ENCODE assay signal across 8 mouse cellular contexts in the genomic region with DNA sequence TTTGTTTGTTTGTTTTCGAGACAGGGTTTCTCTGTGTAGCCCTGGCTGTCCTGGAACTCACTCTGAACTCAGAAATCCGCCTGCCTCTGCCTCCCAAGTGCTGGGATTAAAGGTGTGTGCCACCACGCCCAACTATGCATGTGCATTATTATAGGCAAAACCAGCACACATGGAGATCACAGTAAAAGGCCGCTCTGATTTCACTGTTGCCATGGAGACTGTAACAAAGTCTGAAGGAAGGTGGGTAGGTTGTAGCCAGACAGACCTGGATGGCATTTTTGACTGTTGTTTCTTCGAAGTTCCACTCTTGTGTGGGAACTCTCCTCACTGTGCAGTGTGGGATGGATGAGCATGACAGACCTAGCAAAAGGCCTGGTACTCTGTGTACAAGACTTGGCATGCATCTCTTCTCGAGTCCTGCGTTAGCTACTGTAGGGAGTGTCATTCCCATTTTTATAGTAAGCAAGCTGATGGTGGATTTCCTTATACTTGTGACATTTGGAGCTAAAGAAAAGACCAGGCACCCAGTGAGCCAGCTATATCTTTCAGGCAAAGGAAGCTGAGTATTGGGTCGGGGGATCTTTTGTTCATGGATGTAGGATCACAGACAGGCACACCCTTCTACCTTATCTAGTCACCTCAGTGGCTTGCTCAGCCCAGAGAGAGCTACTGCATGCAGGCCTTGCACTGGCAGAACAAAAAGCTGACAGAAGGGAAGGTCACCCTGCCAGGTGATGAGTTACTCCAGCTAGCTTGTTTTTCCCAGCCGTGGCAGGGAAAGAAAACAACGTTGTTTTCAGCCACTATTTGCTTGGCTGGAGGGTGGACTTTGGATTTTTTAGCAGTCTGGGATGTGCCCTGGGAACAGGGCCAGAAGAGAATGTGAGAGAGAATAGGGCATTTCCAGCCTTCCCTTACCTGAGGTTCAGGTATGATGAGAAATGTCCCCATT. TPM values are rescaled to one million over a fixed set of nuclear protein-coding genes. Genes with fewer than 3 reads are reported as not detected.
A peak's percentile ranks its signal among the peaks of the same experiment; 100 is the strongest.
DNase-seq lines count a peak whose midpoint lies in the region; ATAC-seq and TF ChIP-seq lines count a peak whose summit lies in the region.

No protein-coding gene starts in this region.

- WGBS in heart, embryonic 10.5 days = 78% methylated on average over 10 of the region's 10 CpGs
- 75% methylated on average over 10 of the region's 10 CpGs for WGBS in hindbrain, embryonic 11.5 days
- 73% methylated on average over 10 of the region's 10 CpGs for WGBS in liver, embryonic 11.5 days

- peak overlapping the region; percentile 98 for H3K27ac ChIP-seq in heart, embryonic 10.5 days
- H3K27ac ChIP-seq in MEL (ENCODE audit: control insufficient read depth, low read depth, low read length) = no peak overlapping the region
- peak overlapping the region; percentile 95; the same call in 1 of the 2 replicates for H3K27ac ChIP-seq in hindbrain, embryonic 11.5 days (ENCODE audit: low read depth, low read length)
- H3K27ac ChIP-seq in liver, embryonic 11.5 days (ENCODE audit: low read depth, low read length) = peak overlapping the region; percentile 91

- ATAC-seq in hindbrain, embryonic 11.5 days (ENCODE audit: low FRiP score) = no peak
- no peak for ATAC-seq in liver, embryonic 11.5 days (replicated peaks; ENCODE audit: low FRiP score)

- no peak for DNase-seq in heart, embryonic 10.5 days (ENCODE audit: low spot score)
- DNase-seq in heart, adult 9 months (ENCODE audit: low spot score in 2 of 2) = no peak
- DNase-seq in MEL (ENCODE audit: low read depth, low spot score) (peak; percentile 23), adipocyte (ENCODE audit: low spot score) (no peak)
- no peak for DNase-seq in hindbrain, embryonic 11.5 days (ENCODE audit: low spot score)
- no peak for DNase-seq in liver, embryonic 11.5 days (ENCODE audit: low spot score)
- DNase-seq in layer of hippocampus, adult 11-12 months (ENCODE audit: low spot score) = no peak
- DNase-seq in yolk sac, embryonic 10.5 days (ENCODE audit: low spot score) = no peak

- peak overlapping the region; percentile 93 for H3K4me3 ChIP-seq in heart, embryonic 10.5 days
- H3K4me3 ChIP-seq in MEL (ENCODE audit: control insufficient read depth in 1 of 2, insufficient read depth in 1 of 2, low read depth in 2 of 2, low read length in 2 of 2) = peak overlapping the region; percentile 66 to 70; a peak in 2 of 4 replicates
- peak overlapping the region; percentile 60 for H3K4me3 ChIP-seq in hindbrain, embryonic 11.5 days (ENCODE audit: low read depth, low read length)
- peak overlapping the region; percentile 89 for H3K4me3 ChIP-seq in liver, embryonic 11.5 days (ENCODE audit: low read depth, low read length)

- no peak for TF ChIP-seq RAD21 in MEL (IDR thresholded peaks at IDR 0.05; ENCODE audit: low read depth, low read length)

- peaks cover 27% of the 10 kb centered on the region for H3K79me2 ChIP-seq in MEL (ENCODE audit: control insufficient read depth, insufficient read depth, low read length, poor library complexity)

- no peak overlapping the region for H3K9ac ChIP-seq in MEL (ENCODE audit: control insufficient read depth, low read depth, low read length, poor library complexity, severe bottlenecking)
- H3K9ac ChIP-seq in hindbrain, embryonic 11.5 days (ENCODE audit: low read depth, low read length) = peak overlapping the region; percentile 91; the same call in 1 of the 2 replicates
- peak overlapping the region; percentile 89 for H3K9ac ChIP-seq in liver, embryonic 11.5 days (ENCODE audit: low read depth, low read length)

- peaks cover 2% of the 10 kb centered on the region; the same call in 1 of the 2 replicates for H3K36me3 ChIP-seq in heart, embryonic 10.5 days
- peaks cover 0 to 10% of the 10 kb centered on the region in 2 experiments; a peak in 2 of 4 replicates for H3K36me3 ChIP-seq in MEL (ENCODE audit: control insufficient read depth in 1 of 2, insufficient read depth in 2 of 2, low read length in 2 of 2)
- no peaks in the 10 kb centered on the region for H3K36me3 ChIP-seq in hindbrain, embryonic 11.5 days (ENCODE audit: control insufficient read depth, insufficient read depth, low read length)
- no peaks in the 10 kb centered on the region for H3K36me3 ChIP-seq in liver, embryonic 11.5 days (ENCODE audit: control insufficient read depth, insufficient read depth, low read length)

- no peaks in the 10 kb centered on the region for H3K9me3 ChIP-seq in heart, embryonic 10.5 days
- no peaks in the 10 kb centered on the region for H3K9me3 ChIP-seq in MEL (replicated peaks; ENCODE audit: insufficient read depth, low read length)
- H3K9me3 ChIP-seq in hindbrain, embryonic 11.5 days (ENCODE audit: control insufficient read depth, low read length) = no peaks in the 10 kb centered on the region
- H3K9me3 ChIP-seq in liver, embryonic 11.5 days (ENCODE audit: control insufficient read depth, low read length) = no peaks in the 10 kb centered on the region

- TF ChIP-seq CTCF in MEL (IDR thresholded peaks at IDR 0.05 in 2 of 3, conservative IDR thresholded peaks at IDR 0.05 in 1 of 3; ENCODE audit: control insufficient read depth in 1 of 3, insufficient read depth in 1 of 3, low read depth in 2 of 3, low read length in 3 of 3, poor library complexity in 1 of 3, severe bottlenecking in 1 of 3) = no peak

- peaks cover 40% of the 10 kb centered on the region for H3K4me1 ChIP-seq in heart, embryonic 10.5 days
- peaks cover 2 to 28% of the 10 kb centered on the region in 2 experiments; a peak in 3 of 4 replicates for H3K4me1 ChIP-seq in MEL (ENCODE audit: control insufficient read depth in 1 of 2, insufficient read depth in 2 of 2, low read length in 2 of 2)
- peaks cover 8% of the 10 kb centered on the region; the same call in 1 of the 2 replicates for H3K4me1 ChIP-seq in hindbrain, embryonic 11.5 days (replicated peaks; ENCODE audit: control insufficient read depth, insufficient read depth, low read length)
- H3K4me1 ChIP-seq in liver, embryonic 11.5 days (replicated peaks; ENCODE audit: control insufficient read depth, insufficient read depth, low read length) = peaks cover 31% of the 10 kb centered on the region

- TF ChIP-seq EP300 in MEL (IDR thresholded peaks at IDR 0.05; ENCODE audit: low read depth in 1 of 2, low read length in 2 of 2) = no peak

- TF ChIP-seq POLR2A in MEL (IDR thresholded peaks at IDR 0.05; ENCODE audit: control insufficient read depth in 1 of 2, insufficient read depth in 1 of 2, low read depth in 1 of 2, low read length in 2 of 2, poor library complexity in 1 of 2) = no peak

- H3K4me2 ChIP-seq in hindbrain, embryonic 11.5 days (replicated peaks; ENCODE audit: low read depth, low read length) = peak overlapping the region; percentile 89
- H3K4me2 ChIP-seq in liver, embryonic 11.5 days = peak overlapping the region; percentile 96

- no peaks in the 10 kb centered on the region for H3K27me3 ChIP-seq in heart, embryonic 10.5 days (ENCODE audit: insufficient read depth, poor library complexity, severe bottlenecking)
- no peaks in the 10 kb centered on the region for H3K27me3 ChIP-seq in MEL (ENCODE audit: control insufficient read depth in 1 of 2, insufficient read depth in 2 of 2, low read length in 2 of 2)
- H3K27me3 ChIP-seq in hindbrain, embryonic 11.5 days (ENCODE audit: control insufficient read depth, insufficient read depth, low read length) = no peaks in the 10 kb centered on the region
- H3K27me3 ChIP-seq in liver, embryonic 11.5 days (replicated peaks; ENCODE audit: control insufficient read depth, insufficient read depth, low read length) = no peaks in the 10 kb centered on the region

TF ChIP-seq in MEL, 35 proteins besides CTCF, POLR2A, EP300 and RAD21 (continues in another document):
- TF ChIP-seq MEF2A (IDR thresholded peaks at IDR 0.05; ENCODE audit: extremely low read depth, insufficient replicate concordance, low read depth, low read length, poor library complexity, severe bottlenecking) (no peak), USF2 (IDR thresholded peaks at IDR 0.05; ENCODE audit: borderline replicate concordance in 1 of 2, insufficient read depth in 1 of 2, low read depth in 1 of 2, low read length in 2 of 2) (no peak), ELF1 (IDR thresholded peaks at IDR 0.05; ENCODE audit: low read depth, low read length) (no peak), JUND (IDR thresholded peaks at IDR 0.05; ENCODE audit: low read depth, low read length) (no peak)

RNA-seq across cellular contexts. Expression of gene Ubald1, which starts 1.6 kb away (rescaled TPM):
- polyA plus RNA-seq in heart, embryonic 10.5 days (2016; fragmentation: Nextera tagmentation; extraction: Ambion mirVana) = 29.8 and 31.4 TPM in 2 replicates
- total RNA-seq in MEL (2012; rRNA removed) = 2.8 and 4.3 TPM in 2 replicates
- 10 to 100 TPM in 1 of 2 experiments, not detected in 1; 25.6 TPM for polyA plus RNA-seq in MEL (2012; ENCODE audit: insufficient read depth in 1 of 2, insufficient read length in 2 of 2, low read depth in 1 of 2, low replicate concordance in 2 of 2, missing spikeins in 1 of 2)
- polyA plus RNA-seq in hindbrain, embryonic 11.5 days (2014; fragmentation: Nextera tagmentation; extraction: Ambion mirVana) = 26.1 and 28.9 TPM in 2 replicates
- polyA plus RNA-seq in liver, embryonic 11.5 days (2014; fragmentation: Nextera tagmentation; extraction: Ambion mirVana) = 26.4 and 29.9 TPM in 2 replicates

RNA-seq across cellular contexts. Expression of gene Mgrn1, which starts 4.4 kb away (rescaled TPM):
- 96.2 and 131 TPM in 2 replicates for polyA plus RNA-seq in heart, embryonic 10.5 days (2016; fragmentation: Nextera tagmentation; extraction: Ambion mirVana)
- total RNA-seq in MEL (2012; rRNA removed) = 8.4 and 9.8 TPM in 2 replicates
- polyA plus RNA-seq in MEL (2012; ENCODE audit: insufficient read depth in 1 of 2, insufficient read length in 2 of 2, low read depth in 1 of 2, low replicate concordance in 2 of 2, missing spikeins in 1 of 2) = 10 to 100 TPM in 1 of 2 experiments, not detected in 1; 25.0 TPM
- 61.3 and 68.8 TPM in 2 replicates for polyA plus RNA-seq in hindbrain, embryonic 11.5 days (2014; fragmentation: Nextera tagmentation; extraction: Ambion mirVana)
- polyA plus RNA-seq in liver, embryonic 11.5 days (2014; fragmentation: Nextera tagmentation; extraction: Ambion mirVana) = 50.5 and 52.5 TPM in 2 replicates

RNA-seq across cellular contexts. Expression of gene 4930562C15Rik, which starts 46.5 kb away (rescaled TPM):
- polyA plus RNA-seq in heart, embryonic 10.5 days (2016; fragmentation: Nextera tagmentation; extraction: Ambion mirVana) = 0.44 and 0.59 TPM in 2 replicates
- 0.12 TPM in 1 of 2 replicates, not detected in the other for total RNA-seq in MEL (2012; rRNA removed)
- polyA plus RNA-seq in MEL (2012; ENCODE audit: insufficient read depth in 1 of 2, insufficient read length in 2 of 2, low read depth in 1 of 2, low replicate concordance in 2 of 2, missing spikeins in 1 of 2) = under 1 TPM in 1 of 2 experiments, not detected in 1; 0.21 TPM
- polyA plus RNA-seq in hindbrain, embryonic 11.5 days (2014; fragmentation: Nextera tagmentation; extraction: Ambion mirVana) = 0.11 and 0.17 TPM in 2 replicates
- polyA plus RNA-seq in liver, embryonic 11.5 days (2014; fragmentation: Nextera tagmentation; extraction: Ambion mirVana) = 0.19 and 0.33 TPM in 2 replicates

RNA-seq across cellular contexts. Expression of gene Nudt16l1, which starts 56.9 kb away (rescaled TPM):
- polyA plus RNA-seq in heart, embryonic 10.5 days (2016; fragmentation: Nextera tagmentation; extraction: Ambion mirVana) = 111 and 125 TPM in 2 replicates
- 34.2 and 41.1 TPM in 2 replicates for total RNA-seq in MEL (2012; rRNA removed)
- polyA plus RNA-seq in MEL (2012; ENCODE audit: insufficient read depth in 1 of 2, insufficient read length in 2 of 2, low read depth in 1 of 2, low replicate concordance in 2 of 2, missing spikeins in 1 of 2) = 10 to 100 TPM in 1 of 2 experiments, not detected in 1; 69.3 TPM
- polyA plus RNA-seq in hindbrain, embryonic 11.5 days (2014; fragmentation: Nextera tagmentation; extraction: Ambion mirVana) = 131 and 138 TPM in 2 replicates
- 102 and 103 TPM in 2 replicates for polyA plus RNA-seq in liver, embryonic 11.5 days (2014; fragmentation: Nextera tagmentation; extraction: Ambion mirVana)
